Mouse (Mus musculus): Measurements from ENCODE around the gene Clca3a1.

Clca3a1 gene

DNA sequence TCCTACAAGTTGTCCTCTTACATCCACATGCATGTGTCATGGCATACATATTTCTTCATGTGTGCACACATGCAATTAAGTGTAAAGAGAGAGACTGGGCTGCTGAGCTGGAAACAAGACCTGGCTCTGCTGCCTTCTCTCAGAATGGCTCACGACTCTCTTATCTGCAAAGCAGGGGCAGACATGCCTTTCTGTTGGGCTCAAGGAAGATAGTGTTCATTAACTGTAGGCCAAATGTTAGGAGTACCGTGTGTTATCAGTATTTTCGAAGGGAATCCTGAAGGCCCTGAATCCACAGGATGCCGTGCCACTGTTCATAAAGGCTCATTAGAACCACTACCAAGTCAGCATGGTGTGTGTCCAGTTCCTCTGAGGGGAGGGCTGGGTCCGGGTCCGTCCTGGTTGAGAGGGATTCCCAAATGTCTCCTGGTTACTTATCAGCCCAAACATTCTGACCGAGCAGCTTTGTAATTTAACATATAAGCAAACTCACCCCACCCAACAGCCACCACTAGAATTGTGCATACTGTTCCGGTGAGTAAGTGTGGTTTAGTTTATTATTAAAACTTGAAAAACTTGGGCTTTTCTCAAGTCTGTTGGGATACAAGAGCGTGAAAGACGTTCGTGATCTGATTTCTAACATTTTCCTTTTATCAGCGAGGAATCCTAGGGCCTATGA lies 77.5 kb downstream of the Clca3a1 start:
- CTCF ChIA-PET, result no interaction called here

DNA sequence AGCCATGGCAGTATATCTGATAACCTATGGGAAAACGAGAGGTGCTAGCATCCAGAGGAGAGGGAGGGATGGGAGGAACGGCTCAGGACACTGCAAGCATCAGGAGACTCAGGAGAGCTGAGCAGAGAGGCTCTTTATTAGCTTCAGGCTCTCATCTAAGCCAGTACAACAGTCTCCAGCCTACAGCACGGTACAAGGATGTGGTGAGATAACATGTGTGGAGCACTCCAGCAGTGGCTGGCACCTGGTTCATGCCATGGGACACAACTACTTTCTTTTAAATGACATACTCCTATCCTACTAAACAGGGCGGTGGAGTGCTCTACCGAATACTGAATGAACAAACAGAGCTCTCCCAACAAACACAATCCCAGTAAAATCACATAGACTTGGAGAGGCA lies 79.2 kb downstream of the Clca3a1 start:
- CTCF ChIA-PET, result no interaction called here

DNA sequence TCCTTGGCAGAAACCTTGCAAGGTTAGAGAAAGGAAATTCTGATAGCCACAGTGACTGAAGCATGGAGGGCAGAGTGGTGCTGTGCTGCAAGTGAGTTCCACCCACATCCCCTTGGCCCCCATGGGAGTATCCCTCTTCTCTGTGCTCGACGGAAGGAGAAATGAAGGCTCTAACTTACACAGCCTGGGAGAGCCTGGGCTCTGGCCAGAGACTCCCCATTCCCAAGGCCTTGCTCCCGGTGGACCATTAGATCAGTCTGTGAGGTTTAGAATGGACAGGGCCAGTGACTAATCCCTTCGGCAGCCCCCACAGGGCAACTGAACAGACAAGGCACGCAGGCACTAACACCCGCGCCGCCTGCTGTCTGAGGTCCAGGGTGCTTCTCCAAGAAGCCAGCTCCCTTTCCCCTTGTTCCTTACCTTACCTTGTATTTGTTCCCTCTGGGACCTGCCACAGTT lies 81.0 kb downstream of the Clca3a1 start:
- CTCF ChIA-PET, result no interaction called here

Data from spleen, embryonic (tissue).